Mouse (Mus musculus) ovary, postnatal 36 days (tissue): ENCODE measurements around the gene Gm17455.

Experiments
- DNase-seq: peaks from one replicate; pipeline ENCODE4 v3.0.0; 2022; ENCODE audit warnings: low spot score, mixed read lengths

Gm17455 gene

DNA sequence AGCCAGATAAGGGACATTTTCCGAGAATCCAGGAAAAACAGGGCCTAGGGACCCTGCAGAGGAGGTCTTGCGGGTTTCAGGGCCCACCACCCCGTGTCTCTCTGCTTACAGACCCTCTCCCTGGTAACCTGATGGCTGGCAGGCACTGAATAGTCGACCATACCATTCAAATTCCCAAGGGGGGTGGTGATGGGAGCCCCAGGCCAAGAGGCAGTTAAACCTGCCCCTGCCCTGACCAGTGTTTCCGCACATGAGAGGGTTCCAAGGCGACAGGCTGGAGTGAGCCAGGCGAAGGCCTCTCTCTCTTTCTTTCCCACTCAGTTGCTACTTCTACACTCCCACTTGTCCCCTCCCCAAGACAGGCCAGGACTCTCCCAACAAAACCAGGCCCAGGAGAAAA lies at the start of gene Gm17455:
Gene Gm17455, plus strand, starts transcription at position 278 of the 400 bp plus-strand sequence.
- DNase-seq: no peak

DNA sequence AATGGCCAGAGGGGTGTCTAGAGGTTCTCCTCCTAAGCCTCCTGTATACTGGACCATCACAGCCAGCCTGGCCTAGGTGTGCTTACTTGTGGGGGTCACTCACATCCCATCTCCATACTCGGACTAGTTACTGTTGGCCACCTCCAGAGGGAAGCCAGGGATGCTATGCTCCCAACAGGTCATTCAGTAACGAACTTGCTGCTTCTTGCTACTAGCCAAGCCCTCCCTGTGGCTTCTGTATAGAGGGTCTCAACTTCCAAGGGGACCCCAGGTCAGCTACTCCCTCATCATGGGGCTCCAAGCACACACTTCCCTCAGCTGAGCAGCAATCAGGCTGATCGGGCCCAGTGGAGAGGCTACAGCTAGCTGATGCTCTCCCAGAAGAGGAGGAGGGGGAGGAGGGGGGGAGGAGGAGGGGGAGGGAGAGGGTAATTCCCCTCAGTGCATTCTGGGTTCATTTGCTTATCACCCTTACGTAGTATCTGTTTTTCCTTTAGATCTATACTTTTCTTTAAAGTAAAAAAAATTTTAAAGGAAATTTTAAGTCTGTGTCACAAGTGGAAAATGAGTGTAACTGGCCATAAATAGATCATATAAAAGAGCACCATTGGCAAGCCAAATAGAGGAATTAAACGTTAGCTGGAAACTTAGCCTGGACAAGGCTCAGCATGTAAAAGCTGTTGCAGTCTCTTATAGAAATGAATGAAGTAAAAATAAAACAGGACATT lies 49.3 kb upstream of the Gm17455 start:
- DNase-seq: no peak

DNA sequence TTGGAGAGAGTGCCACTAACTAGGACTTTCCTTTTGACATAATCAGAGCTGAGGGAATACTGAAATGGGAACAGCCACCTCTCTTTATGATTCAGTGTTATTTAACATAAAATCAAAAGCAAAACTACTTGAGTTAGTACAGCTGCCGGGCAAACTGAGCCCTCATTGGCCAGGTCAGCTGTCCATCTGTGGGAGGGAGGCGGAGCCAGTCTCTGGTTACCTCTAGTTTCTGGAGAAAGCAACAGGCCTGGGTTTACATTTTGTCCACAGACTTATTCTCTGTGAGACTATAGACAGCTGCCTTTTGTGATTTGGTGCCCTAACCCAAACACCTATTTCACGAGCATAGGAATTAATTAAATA lies 48.7 kb upstream of the Gm17455 start:
- DNase-seq: peak; percentile 90

DNA sequence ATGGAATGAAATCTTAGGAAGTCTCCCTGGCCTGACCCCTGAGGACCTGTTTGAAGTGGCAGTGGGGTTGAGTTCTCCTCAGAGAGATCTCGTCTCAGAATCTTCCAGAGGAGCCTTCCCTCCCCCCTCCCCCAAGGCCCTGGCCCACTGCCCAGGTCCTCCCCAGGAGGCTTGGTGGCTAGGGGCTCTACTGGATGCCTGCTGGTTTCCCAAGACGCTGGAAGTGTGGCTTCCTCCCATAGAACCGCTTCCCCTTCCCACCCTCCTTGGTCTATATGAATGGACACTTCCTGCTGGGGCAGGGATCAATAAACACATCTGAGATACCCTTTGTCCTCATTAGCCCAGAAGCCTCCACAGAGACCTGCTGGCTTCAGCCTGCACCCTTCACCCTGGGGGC lies 48.3 kb upstream of the Gm17455 start:
- no peak for DNase-seq

DNA sequence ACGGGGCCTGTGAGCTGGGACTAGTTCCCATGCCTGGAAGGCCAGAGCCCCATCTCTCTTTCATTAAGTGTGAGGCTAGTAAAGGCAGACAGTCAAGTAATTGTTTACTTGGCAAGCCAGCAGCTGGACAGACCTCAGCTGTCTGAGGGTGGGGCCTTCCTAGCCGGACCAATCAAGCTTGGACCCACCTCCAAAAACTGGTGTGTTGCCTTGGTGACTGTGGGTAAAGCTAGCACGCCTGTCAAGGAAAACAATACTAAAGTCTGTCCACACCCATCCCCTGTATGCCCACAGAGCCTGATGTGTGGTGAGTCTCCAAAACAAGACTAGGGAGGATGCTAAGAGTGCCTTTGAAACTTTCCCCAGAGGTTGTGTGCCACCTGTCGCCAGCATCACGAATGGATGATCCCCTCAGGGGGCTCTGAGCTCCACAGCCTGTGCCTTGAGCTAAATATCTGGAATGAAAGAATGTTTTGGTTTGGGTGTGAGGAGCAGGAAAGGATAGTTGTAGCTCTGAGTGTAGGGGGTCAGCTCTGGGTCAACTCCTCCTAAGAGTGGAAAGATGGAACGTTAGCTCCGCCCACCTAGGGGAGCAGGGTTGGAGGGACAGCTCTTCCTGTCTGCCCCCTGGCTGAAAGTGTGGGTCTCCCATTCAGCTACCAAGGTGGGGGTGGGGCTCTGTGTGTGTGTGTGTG lies 47.6 kb upstream of the Gm17455 start:
- DNase-seq: no peak

DNA sequence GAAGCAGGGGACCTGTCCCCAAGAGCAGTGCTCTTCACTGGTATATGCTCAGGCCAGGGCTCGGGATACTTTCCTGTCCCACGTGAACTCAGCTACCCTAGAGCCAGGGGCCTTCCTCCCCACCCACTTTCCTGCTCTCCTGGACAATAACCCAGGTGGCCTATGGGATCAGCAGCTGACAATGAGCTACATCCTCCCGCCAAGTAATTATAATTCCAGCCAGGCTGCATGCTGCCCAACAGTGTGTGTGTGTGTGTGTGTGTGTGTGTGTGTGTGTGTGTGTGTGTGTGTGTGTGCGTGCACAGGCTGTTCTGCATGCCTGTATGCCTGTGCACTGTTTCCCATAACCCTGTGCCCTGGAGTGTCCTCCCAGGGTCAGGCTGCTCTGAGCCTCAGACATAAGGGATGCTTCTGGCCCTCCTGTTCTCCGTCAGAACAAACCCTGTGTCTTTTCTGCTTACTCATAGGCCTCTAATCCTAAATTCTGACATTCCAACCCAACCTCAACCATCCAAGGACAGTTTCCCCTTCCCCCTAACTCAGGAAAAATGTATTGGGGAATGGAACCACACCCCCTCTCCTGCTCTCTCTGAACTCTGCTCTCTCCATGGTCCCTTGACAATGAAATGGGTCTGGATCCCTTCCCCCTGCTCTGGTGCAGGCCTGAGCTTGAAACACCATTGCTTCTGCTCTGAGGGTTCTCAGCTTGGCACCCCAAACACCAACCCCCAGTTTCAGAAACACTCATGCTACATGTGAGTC lies 46.1 kb upstream of the Gm17455 start:
- no peak for DNase-seq

DNA sequence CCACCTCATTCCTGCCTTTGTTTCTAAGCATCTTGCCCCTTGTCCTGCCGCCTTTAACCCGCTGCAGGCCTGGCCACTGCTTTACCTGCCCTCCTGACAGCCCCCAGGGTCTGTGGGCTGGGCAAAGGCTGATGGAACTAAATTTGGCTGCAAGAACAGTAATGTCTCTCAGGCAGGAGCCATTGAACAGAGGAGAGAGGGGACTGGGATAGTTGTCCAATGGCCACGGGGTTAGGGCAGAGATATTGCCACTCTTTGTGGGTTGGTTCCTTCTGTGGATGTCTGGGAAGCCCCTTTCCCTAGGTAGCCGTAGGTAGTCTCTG lies 45.6 kb upstream of the Gm17455 start:
- no peak for DNase-seq

DNA sequence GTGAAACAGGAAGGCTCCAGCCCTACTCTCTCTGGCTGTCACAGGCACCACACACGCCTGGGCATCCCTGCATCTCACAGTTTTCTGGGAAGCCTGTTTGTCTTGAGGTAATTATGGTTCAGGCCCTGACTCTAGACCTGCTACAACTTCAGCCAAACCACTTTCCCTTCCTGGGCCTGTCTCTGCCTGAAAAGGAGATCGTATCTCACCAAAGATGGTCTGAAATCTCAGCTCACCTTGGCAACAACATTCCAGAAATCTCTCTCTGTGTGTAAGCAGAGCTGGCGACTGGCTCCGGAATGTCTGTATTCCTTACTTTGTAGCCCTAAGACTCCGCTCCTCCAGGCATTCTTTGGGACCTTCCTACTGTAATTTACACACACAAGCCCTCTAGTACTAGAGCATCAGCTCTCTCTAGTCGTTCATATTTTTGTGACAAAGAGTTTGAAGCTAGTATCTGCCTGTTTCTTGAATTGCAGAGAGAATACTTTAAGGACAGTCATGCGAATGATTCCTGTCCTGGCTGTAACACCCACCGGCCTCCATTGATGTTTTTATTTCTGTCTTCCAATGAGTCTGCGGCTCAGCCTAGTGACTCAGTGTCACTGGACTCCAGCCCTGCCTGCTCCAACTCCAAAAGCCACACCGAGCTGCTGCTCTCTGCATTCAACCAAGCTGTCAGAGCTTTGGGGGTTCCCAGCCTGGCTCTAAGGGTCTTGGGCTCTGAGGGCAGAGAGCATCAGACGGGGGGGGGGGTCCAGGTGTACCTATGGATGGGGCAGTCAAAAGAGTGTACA lies 44.4 kb upstream of the Gm17455 start:
- no peak for DNase-seq

DNA sequence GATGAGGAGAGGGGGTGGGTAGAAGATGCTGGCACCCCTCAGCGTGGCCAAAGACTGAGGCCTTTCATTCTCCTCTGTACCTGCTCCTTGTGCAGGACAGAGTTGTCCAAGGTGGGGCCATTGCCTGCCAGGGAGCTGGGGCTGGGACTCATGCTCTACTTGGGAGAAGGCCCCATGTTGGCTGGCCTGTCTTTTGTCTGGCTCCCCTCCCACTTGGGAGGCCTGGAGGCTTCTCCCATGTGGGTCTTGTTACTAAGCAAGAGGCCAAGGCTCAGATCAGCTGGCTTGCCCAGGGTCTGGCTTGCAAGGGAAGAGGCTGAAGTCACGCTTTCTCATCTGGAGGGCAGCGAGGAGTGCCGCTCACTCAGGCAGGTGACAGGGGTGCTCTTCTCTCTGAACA lies 42.1 kb upstream of the Gm17455 start:
- no peak for DNase-seq

DNA sequence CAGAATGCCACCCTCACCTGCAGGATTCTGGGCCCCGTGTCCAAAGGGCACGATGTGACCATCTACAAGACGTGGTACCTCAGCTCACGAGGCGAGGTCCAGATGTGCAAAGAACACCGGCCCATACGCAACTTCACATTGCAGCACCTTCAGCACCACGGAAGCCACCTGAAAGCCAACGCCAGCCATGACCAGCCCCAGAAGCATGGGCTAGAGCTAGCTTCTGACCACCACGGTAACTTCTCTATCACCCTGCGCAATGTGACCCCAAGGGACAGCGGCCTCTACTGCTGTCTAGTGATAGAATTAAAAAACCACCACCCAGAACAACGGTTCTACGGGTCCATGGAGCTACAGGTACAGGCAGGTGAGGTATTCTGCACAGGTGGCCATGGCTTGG lies 41.6 kb upstream of the Gm17455 start:
- DNase-seq: no peak

DNA sequence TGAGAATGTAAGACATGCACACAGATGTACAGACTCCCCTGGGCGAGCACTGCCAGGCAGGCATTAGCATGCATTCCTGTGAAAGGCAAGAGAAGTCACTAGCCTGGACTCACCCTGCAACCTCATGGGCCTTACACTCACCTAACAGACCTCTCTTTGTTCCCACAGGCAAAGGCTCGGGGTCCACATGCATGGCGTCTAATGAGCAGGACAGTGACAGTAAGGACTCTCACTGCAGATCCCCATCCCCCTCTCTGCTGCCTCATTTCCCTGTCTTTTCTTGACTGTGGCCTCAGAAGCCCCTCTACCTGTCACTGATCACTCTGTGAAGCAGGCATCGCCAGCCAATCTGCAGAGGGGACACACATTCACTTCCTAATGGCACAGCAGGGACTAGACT lies 40.8 kb upstream of the Gm17455 start:
- no peak for DNase-seq

DNA sequence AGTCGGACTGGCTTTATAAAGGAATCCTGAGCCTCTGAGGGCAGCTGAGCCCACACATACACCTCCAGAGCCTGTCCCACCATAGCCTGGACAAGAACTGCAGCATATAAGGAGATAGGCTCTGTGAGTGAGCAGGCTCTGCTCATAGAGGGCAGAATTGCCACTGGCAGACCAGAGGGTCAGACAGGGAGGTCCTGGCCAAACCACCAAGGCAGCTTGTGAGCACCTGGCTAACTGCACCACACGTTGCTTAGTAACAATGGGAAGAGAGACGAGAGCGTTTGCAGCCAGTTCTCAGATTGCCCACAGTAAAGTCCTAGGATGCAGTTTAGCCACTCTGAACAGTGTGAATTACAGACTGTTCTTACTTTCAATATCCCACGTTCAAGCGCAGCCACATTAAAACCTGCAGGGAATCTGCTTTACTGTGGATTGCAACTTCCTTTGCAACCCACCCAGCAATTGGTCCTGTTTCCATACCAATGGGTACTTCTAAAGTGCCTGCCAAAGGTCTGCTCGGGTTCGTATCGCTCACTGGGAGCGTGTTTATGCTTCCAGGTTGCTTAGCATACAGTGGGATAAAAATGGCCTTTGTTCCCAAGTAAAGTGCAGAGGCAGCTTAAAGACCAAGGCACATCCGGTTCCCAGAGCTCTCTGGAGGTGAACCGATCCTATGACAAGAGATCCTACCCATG lies 37.8 kb upstream of the Gm17455 start:
- no peak for DNase-seq

DNA sequence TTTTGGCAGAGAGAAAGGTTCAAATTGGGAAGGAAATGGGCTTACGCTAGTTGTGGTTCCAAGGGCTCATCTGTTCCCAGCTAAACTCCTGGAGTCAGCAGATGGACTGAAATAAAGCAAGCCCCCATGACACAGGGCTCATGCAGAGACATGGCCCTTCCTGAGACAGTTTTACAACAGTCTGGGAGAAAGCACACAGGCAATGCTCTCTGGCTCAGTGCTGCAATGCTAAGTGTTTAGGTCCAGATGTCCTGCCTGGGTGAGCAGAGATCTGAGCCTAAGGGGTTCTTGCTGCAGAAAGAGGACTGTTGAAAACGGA lies 37.3 kb upstream of the Gm17455 start:
- no peak for DNase-seq

DNA sequence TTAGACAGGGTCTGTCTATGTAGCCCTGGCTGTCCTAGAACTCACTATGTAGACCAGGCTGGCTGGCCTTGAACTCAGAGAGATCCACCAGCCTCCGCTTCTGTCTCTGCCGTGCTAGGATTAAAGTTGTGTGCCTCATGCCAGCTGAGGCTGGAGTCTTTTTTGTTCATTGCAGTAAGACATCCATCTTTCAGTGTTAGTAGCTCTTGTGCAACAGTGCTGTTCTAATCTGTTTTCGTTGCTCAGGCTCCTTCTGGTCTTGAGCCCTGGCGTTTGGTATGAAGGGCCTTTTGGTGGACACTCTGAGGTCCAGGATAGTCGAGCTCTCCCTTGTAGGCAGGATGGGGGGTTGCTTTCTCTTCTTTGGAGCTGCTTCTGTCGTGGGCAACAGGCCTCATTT lies 36.1 kb upstream of the Gm17455 start:
- DNase-seq: no peak

DNA sequence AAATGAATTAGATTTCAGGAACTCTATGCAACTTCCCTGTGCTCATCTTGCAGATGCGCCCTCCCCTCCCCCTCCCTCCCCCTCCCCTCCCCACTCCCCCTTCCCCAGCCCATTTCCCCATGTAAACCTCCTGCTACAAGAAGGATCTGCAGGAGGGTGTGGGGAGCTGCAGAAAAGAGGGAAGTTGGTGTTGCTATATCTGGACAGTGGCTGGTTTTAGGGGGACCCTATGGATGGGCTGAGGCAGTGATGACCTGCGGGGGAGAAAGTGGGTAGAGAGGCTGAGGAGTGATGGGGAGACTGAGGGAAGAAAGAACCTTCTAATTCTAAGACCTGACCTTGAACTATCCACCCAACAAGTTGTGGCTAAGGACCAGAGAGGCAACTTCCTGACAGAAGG lies 32.4 kb upstream of the Gm17455 start:
- DNase-seq: no peak

DNA sequence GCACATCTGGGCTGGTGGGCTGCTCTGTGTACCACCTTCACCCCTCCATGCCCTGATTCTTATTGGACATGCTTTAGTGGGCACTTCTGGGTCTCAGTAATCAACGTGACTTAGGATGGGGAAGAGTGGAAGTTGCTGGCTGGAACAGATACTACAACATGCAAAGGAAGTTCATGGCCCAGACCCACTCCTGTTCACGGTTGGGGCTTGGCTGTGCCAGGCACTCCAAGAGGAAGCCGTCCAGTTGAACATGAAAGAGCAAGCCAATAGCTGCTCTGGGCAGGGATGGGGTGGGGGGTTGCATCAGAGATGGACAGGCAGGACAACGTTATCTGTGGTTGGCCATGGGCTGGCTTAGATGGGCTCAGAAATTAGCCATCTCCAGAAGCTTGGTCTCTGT lies 31.6 kb upstream of the Gm17455 start:
- DNase-seq: no peak

DNA sequence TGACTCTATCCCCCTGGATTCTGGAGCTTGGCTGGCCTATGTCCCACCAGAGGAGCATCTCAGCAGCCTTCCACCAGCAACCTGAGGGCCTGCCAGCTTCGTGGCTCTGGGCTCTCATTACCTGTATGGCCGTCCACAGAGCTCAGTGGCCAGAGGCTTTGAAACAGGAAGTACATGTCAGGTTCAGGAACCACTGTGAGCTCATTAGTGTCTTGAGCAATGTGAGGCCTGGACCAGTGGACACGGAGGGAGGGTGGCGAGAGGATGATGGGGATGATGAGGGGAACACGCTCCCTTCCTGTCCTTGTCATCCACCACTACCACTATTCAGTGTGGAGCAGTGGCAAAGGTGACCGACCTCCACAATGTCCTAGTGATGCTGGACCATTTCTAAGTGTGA lies 30.1 kb upstream of the Gm17455 start:
- DNase-seq: no peak

DNA sequence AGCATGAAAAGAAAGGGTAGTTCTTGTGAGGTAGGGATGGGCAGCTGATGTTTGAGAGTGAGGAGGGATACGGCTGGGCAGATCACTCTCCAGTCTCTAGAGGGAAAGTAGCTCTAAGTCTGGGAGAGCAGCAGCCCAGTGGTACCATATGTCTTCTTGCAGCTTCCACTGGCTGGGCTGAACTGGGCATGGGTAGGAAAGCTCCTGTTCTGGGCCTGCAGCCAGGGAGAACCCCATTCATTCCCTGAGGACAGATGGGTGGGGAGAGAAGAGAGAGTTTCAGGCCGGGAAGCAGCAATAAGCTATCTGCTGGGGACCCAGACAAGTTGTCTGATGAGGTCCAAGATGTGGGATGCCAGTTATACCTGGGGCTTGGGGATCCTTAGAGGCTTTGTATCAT lies 29.4 kb upstream of the Gm17455 start:
- DNase-seq: no peak

DNA sequence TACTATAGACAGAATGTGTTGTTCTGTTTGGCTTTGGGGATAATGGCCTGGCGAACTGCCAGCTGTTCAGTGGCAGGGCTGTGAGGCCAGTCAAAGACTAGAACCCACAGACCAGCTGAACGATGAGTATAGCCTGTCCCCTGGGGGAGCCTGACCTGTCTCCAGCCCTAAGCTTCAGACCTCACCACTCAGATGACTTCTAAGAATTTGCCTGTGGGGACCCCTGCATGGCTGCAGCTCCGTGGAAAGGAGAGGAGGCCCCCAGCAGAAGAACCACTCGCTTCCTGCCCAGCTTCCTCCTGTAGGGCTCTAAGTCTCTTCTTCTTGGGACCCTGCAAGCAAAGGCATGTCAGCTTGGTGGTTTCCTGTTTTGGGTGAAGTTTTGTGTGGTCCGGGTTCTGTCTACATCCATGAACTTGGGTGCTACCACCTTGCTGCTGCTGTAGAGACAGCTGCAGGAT lies 28.9 kb upstream of the Gm17455 start:
- no peak for DNase-seq

DNA sequence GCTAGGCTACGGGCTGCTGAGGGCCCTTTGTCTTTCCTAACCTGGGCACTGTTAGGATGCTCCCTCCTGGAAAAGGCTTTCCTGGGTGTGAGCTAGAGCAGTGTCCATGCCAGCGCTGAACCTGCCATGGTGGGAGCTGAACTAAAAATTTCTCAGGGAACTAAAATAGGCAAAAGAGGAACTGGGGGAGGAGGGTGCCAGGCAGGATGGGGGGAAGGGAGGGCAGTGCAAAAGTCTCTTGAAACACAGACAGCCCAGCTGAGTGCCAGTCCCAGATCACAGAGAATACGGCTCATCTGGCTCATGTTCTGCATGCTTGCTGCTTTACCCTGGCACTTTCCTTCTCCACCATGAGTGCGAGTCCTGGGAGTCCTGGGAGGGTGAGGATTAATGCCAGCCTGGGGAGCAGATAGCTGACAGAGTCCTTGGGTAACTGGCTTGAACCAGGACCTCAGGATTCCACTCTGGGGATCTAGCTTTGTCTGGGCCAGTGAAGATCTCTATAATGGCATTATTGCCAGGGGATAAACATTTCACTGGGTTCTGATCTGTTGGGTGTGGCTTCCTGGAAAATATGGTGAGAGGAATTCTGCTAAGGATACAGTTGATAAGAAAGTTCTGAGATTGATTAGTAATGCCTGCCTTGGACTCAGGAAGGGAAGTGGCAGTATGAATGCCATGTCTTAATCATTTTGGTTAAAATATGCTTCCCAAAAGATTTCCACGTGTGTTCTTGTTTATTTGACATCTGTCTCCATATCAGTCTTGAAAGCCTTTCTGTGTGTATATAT lies 27.7 kb upstream of the Gm17455 start:
- no peak for DNase-seq

DNA sequence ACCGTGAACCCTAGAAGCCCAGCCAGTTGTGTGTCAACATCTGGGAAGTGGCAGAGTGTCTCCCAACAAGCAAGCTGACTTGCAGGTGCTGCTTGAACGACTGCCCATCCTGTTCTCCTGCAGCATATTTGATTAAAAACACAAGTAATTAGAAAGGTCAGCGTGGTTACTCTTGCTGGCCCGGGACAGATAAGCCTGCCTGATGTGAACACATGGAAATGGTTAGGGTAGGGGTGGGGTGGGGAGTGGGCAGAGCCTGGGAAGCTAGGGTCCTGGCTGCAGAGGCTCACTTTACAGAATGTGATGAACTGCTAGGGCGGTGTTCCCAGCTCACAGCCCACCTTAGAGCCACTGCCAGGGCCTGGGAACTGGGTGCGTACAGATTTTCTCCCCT lies 26.0 kb upstream of the Gm17455 start:
- no peak for DNase-seq
